Mouse (Mus musculus) testis, adult 2 months (tissue): Measurements from ENCODE around the gene Zfp414.

Experiments used
- CTCF ChIP-seq: fragments of 200-500 bp; IDR thresholded peaks from 2 replicates; pipeline ENCODE4 v1.5.1; 2012; ENCODE audit warnings: low read depth, mild to moderate bottlenecking, inconsistent platforms, low read length, moderate library complexity; ENCODE audit not compliant: control insufficient read depth, insufficient read depth, insufficient replicate concordance
- POLR2A ChIP-seq: fragments of 200-500 bp; IDR thresholded peaks from 2 replicates; pipeline ENCODE4 v1.6.1; 2012; ENCODE audit warnings: low read depth, mild to moderate bottlenecking, inconsistent platforms, low read length, moderate library complexity; ENCODE audit not compliant: control insufficient read depth

- no peak for TF ChIP-seq CTCF
- no peak for TF ChIP-seq POLR2A
These were observed 2.9 kb downstream of the Zfp414 start for GRCm38 (mm10) chr17:33631796-33632195.
